Mouse (Mus musculus): ENCODE results near the gene Mark4. TPM values are rescaled to one million over a fixed set of nuclear protein-coding genes. Genes with fewer than 3 reads are reported as not detected.
A peak's percentile ranks its signal among the peaks of the same experiment; 100 is the strongest.

The Mark4 gene
- polyA plus RNA-seq, 1 experiment from 2014 or later: 12.1 TPM

GRCm38 (mm10) chr7:19464367-19465307, 6.0 kb upstream of the Mark4 start:
- WGBS: 10% methylated on average over 22 of the region's 22 CpGs
- Histone ChIP-seq H3K27me3 (ENCODE audit: control insufficient read depth, insufficient read depth, low read length) (peaks cover 7% of the 10 kb centered on the region; the same call in 1 of the 2 replicates), H3K4me2 (replicated peaks; ENCODE audit: low read depth, low read length) (peak overlapping the region; percentile 34), H3K4me1 (ENCODE audit: control insufficient read depth, insufficient read depth, low read length) (peaks cover 12% of the 10 kb centered on the region; the same call in 1 of the 2 replicates), H3K4me3 (ENCODE audit: low read length) (peak overlapping the region; percentile 22), H3K9ac (ENCODE audit: low read depth, low read length) (peak overlapping the region; percentile 5; the same call in 1 of the 2 replicates), H3K9me3 (ENCODE audit: control insufficient read depth, low read length) (no peaks in the 10 kb centered on the region), H3K36me3 (ENCODE audit: control insufficient read depth, insufficient read depth, low read length) (no peaks in the 10 kb centered on the region), H3K27ac (ENCODE audit: low read depth, low read length) (peak overlapping the region; percentile 3; the same call in 1 of the 2 replicates)
- ATAC-seq (ENCODE audit: low FRiP score, low TSS enrichment): 0 out of 2 replicates have a peak, but pooled peaks have one; percentile 8

DNA sequence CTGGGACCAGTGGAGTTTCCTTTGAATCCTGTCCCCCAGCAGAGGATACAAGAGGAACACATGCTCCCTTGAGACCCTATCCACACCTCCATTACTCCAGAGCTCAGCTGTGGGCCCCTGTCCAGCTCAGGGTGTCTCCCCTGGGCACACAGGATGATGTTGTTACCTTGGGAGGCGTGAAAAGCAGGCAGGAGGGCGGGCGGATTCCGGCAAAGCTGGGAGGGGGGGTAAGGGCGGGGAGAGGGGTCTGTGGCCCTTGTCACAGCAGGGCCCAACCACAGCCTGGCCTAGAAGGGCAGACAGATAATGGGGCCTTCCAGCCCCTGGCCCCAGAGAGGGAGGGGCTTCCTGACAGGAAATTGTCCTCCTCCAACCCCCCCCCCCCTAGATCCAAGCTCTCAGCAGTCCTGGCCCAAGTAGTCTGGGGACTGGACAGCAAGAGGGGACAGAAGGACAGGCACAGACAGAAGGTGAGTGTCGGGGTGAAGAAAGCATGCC, 4.3 kb upstream of the Mark4 start, which contains the start of gene Exoc3l2:
Exoc3l2 (plus strand) TSS at position 448 of the 498 bp plus-strand sequence.
- Histone ChIP-seq H3K9me3 (ENCODE audit: control insufficient read depth, low read length) (no peaks in the 10 kb centered on the region), H3K4me2 (replicated peaks; ENCODE audit: low read depth, low read length) (peak within 1 kb of the TSS; percentile 34; the same call in 1 of the 2 replicates), H3K27ac (ENCODE audit: low read depth, low read length) (0 out of 2 replicates have a peak within 1 kb of the TSS, but pooled peaks have one; percentile 24), H3K4me3 (ENCODE audit: low read length) (peak within 1 kb of the TSS; percentile 16), H3K4me1 (ENCODE audit: control insufficient read depth, insufficient read depth, low read length) (peaks cover 12% of the 10 kb centered on the region; the same call in 1 of the 2 replicates), H3K36me3 (ENCODE audit: control insufficient read depth, insufficient read depth, low read length) (no peaks in the 10 kb centered on the region), H3K27me3 (ENCODE audit: control insufficient read depth, insufficient read depth, low read length) (no peaks in the 10 kb centered on the region), H3K9ac (ENCODE audit: low read depth, low read length) (0 out of 2 replicates have a peak within 1 kb of the TSS, but pooled peaks have one; percentile 12)
- ATAC-seq (ENCODE audit: low FRiP score, low TSS enrichment): no peak
- WGBS: 33% methylated on average over 6 of the region's 6 CpGs

DNA sequence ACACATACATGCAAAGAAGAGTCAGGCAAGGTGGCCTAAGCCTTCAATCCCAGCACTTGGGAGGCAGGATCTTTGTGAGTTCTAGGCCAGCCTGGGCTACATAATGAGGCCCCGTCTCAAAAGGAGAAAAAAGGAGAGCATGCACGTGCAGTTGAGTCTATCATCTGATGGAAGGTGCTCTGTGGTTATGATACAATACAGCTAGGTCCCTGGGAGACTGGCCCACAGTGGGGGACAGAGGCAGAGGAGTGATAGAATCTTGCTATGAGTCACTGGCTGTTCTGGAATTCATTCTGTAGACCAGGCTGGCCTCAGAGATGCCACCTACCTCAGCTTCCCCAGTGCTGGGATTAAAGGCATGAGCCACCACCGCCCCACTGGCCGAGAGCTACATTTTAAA, 3.8 kb upstream of the Mark4 start:
- Histone ChIP-seq H3K36me3 (ENCODE audit: control insufficient read depth, insufficient read depth, low read length) (no peaks in the 10 kb centered on the region), H3K27ac (ENCODE audit: low read depth, low read length) (0 out of 2 replicates have a peak overlapping the region, but pooled peaks have one; percentile 24), H3K27me3 (ENCODE audit: control insufficient read depth, insufficient read depth, low read length) (no peaks in the 10 kb centered on the region), H3K9me3 (ENCODE audit: control insufficient read depth, low read length) (no peaks in the 10 kb centered on the region), H3K4me2 (replicated peaks; ENCODE audit: low read depth, low read length) (no peak overlapping the region), H3K4me3 (ENCODE audit: low read length) (no peak overlapping the region), H3K4me1 (ENCODE audit: control insufficient read depth, insufficient read depth, low read length) (peaks cover 15% of the 10 kb centered on the region; the same call in 1 of the 2 replicates), H3K9ac (ENCODE audit: low read depth, low read length) (0 out of 2 replicates have a peak overlapping the region, but pooled peaks have one; percentile 12)
- no peak for ATAC-seq (ENCODE audit: low FRiP score, low TSS enrichment)
- WGBS: 62% methylated on average over 4 of the region's 4 CpGs

GRCm38 (mm10) chr7:19461488-19461887, 2.9 kb upstream of the Mark4 start:
- no peaks in the 10 kb centered on the region for H3K9me3 ChIP-seq (ENCODE audit: control insufficient read depth, low read length)
- peaks cover 19% of the 10 kb centered on the region; the same call in 1 of the 2 replicates for H3K4me1 ChIP-seq (ENCODE audit: control insufficient read depth, insufficient read depth, low read length)
- no peak overlapping the region for H3K4me3 ChIP-seq (ENCODE audit: low read length)
- no peaks in the 10 kb centered on the region for H3K27me3 ChIP-seq (ENCODE audit: control insufficient read depth, insufficient read depth, low read length)
- H3K4me2 ChIP-seq (replicated peaks; ENCODE audit: low read depth, low read length): no peak overlapping the region
- ATAC-seq (ENCODE audit: low FRiP score, low TSS enrichment): no peak
- H3K9ac ChIP-seq (ENCODE audit: low read depth, low read length): no peak overlapping the region
- no peak overlapping the region for H3K27ac ChIP-seq (ENCODE audit: low read depth, low read length)
- WGBS: 4% methylated on average over 6 of the region's 6 CpGs
- H3K36me3 ChIP-seq (ENCODE audit: control insufficient read depth, insufficient read depth, low read length): peaks cover under 1% of the 10 kb centered on the region; the same call in 1 of the 2 replicates

GRCm38 (mm10) chr7:19460500-19460899, 1.9 kb upstream of the Mark4 start:
- peaks cover 19% of the 10 kb centered on the region; the same call in 1 of the 2 replicates for H3K4me1 ChIP-seq (ENCODE audit: control insufficient read depth, insufficient read depth, low read length)
- ATAC-seq (ENCODE audit: low FRiP score, low TSS enrichment): no peak
- H3K4me2 ChIP-seq (replicated peaks; ENCODE audit: low read depth, low read length): no peak overlapping the region
- WGBS: 81% methylated on average over 1 of the region's 1 CpGs
- no peak overlapping the region for H3K27ac ChIP-seq (ENCODE audit: low read depth, low read length)
- H3K4me3 ChIP-seq (ENCODE audit: low read length): no peak overlapping the region
- H3K36me3 ChIP-seq (ENCODE audit: control insufficient read depth, insufficient read depth, low read length): peaks cover 9% of the 10 kb centered on the region
- no peaks in the 10 kb centered on the region for H3K27me3 ChIP-seq (ENCODE audit: control insufficient read depth, insufficient read depth, low read length)
- no peak overlapping the region for H3K9ac ChIP-seq (ENCODE audit: low read depth, low read length)
- H3K9me3 ChIP-seq (ENCODE audit: control insufficient read depth, low read length): no peaks in the 10 kb centered on the region

DNA sequence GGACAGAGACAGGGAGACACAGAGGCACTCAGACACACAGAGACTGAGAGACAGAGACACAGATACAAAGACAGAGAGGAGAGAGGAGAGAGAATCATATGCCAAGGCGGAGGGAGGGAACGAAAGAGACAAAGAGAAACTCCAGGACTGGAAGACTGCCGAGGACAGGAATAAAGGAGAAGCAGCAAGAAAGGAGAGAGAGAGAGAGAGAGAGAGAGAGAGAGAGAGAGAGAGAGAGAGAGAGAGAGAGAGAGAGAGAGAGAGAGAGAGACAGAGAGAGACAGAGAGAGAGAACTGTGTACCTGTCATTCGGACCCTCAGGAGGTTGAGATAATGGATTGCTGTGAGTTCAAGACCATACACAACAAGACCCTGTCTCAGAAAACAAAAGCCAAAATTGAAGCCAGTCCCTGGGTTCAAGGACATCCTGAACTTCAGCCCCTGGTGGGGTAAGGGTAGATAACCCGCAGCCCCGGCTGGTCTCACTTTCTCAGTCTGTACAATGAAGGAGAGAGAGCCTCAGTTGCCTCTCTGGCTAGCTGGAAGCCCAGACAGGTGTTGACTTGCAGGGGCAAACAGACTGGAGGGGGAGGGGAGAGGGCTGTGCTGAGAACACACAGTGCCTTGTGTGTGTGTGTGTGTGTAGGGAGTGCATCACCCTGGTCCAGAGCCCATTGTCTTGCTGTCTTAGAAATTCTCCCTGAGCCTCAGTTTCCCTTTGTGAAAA, 686 bp upstream of the Mark4 start:
- H3K4me2 ChIP-seq (replicated peaks; ENCODE audit: low read depth, low read length): peak overlapping the region; percentile 86
- H3K4me3 ChIP-seq (ENCODE audit: low read length): peak overlapping the region; percentile 96
- H3K36me3 ChIP-seq (ENCODE audit: control insufficient read depth, insufficient read depth, low read length): peaks cover 9% of the 10 kb centered on the region
- peaks cover 12% of the 10 kb centered on the region; the same call in 1 of the 2 replicates for H3K4me1 ChIP-seq (ENCODE audit: control insufficient read depth, insufficient read depth, low read length)
- no peak for ATAC-seq (ENCODE audit: low FRiP score, low TSS enrichment)
- H3K9ac ChIP-seq (ENCODE audit: low read depth, low read length): peak overlapping the region; percentile 88
- H3K27me3 ChIP-seq (ENCODE audit: control insufficient read depth, insufficient read depth, low read length): no peaks in the 10 kb centered on the region
- H3K9me3 ChIP-seq (ENCODE audit: control insufficient read depth, low read length): no peaks in the 10 kb centered on the region
- no peak overlapping the region; the same call in 1 of the 2 replicates for H3K27ac ChIP-seq (ENCODE audit: low read depth, low read length)
- WGBS: 25% methylated on average over 6 of the region's 6 CpGs

DNA sequence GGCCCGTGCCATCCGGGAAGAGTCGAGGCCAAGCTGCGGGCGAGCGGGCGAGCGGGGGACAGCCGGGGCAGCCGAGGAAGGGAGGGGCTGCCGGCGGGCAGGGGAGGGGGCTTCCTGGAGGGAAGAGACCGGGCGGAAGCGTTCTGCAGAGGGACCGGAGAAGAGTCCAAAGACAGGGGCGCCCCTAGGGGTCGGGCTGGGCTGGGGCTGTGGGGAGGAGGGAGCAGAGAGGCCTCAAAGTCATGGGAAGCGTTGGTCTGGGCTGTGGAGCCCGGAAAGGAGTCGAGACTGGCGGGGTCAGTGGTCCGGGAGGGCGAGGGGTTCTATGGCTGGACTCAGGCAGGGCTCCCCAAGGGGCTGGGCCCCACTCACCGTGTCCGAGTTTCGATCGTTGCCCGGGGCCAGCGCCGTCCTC, 542 bp downstream of the Mark4 start:
- WGBS: under 1% methylated on average over 31 of the region's 31 CpGs
- H3K4me2 ChIP-seq (replicated peaks; ENCODE audit: low read depth, low read length): peak overlapping the region; percentile 86

DNA sequence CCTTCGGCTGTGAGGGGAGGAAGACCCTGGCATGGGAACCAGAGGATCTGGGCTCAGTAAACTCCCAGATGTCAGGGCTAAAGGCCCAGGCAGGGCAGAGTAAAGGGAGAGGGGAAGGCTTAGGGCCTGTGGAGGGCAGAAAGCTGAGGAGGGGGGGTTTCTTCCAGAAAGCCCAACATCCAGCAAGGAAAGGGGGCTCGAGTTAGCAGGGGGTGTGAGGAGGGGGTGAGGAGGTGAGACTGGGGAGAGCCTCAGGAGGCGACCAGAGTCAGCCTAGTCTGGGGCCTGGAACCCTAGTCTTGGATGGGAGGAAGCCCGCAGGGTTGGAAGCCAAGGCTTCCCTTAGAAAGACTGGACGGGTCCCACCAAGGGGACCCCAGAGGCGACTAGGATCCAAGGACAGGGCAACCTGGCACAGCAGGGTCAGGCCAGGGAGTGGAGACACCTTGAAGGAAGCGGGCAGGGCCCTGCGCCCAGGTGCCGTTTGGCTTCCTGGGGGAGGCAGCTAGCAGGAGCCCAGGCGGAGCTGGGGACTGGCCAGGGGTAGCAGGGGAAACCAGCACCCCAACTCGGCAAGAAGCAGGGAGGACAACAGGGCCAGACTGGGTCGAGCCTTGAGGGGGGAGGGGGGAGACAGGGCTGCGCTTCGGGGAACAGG, 1.1 kb downstream of the Mark4 start:
- H3K4me1 ChIP-seq (ENCODE audit: control insufficient read depth, insufficient read depth, low read length): peaks cover 7% of the 10 kb centered on the region; the same call in 1 of the 2 replicates
- peaks cover 9% of the 10 kb centered on the region for H3K36me3 ChIP-seq (ENCODE audit: control insufficient read depth, insufficient read depth, low read length)
- no peak; the same call in 1 of the 2 replicates for ATAC-seq (ENCODE audit: low FRiP score, low TSS enrichment)
- no peaks in the 10 kb centered on the region for H3K9me3 ChIP-seq (ENCODE audit: control insufficient read depth, low read length)
- peak overlapping the region; percentile 96 for H3K4me3 ChIP-seq (ENCODE audit: low read length)
- 8% methylated on average over 14 of the region's 14 CpGs for WGBS
- no peaks in the 10 kb centered on the region for H3K27me3 ChIP-seq (ENCODE audit: control insufficient read depth, insufficient read depth, low read length)
- peak overlapping the region; percentile 79 for H3K27ac ChIP-seq (ENCODE audit: low read depth, low read length)
- H3K9ac ChIP-seq (ENCODE audit: low read depth, low read length): peak overlapping the region; percentile 88
- H3K4me2 ChIP-seq (replicated peaks; ENCODE audit: low read depth, low read length): peak overlapping the region; percentile 86

More for the DNA sequence above, 542 bp downstream of the Mark4 start:
- peak overlapping the region; percentile 79 for H3K27ac ChIP-seq (ENCODE audit: low read depth, low read length)
- peak overlapping the region; percentile 96 for H3K4me3 ChIP-seq (ENCODE audit: low read length)
- peaks cover 9% of the 10 kb centered on the region for H3K36me3 ChIP-seq (ENCODE audit: control insufficient read depth, insufficient read depth, low read length)
- H3K9ac ChIP-seq (ENCODE audit: low read depth, low read length): peak overlapping the region; percentile 88
- peak; percentile 84 for ATAC-seq (ENCODE audit: low FRiP score, low TSS enrichment)
- peaks cover 10% of the 10 kb centered on the region; the same call in 1 of the 2 replicates for H3K4me1 ChIP-seq (ENCODE audit: control insufficient read depth, insufficient read depth, low read length)
- no peaks in the 10 kb centered on the region for H3K27me3 ChIP-seq (ENCODE audit: control insufficient read depth, insufficient read depth, low read length)
- no peaks in the 10 kb centered on the region for H3K9me3 ChIP-seq (ENCODE audit: control insufficient read depth, low read length)
